Mouse (Mus musculus) stomach, embryonic 16.5 days (tissue): ENCODE measurements around the gene B3galt1. TPM values are rescaled to one million over a fixed set of nuclear protein-coding genes. Genes with fewer than 3 reads are reported as not detected.

Experiments used
- ATAC-seq: fragments of 200-750 bp; cut with Nextera tagmentation; 2 replicates; pipeline ENCODE4 v1.8.0; 2017; ENCODE audit warnings: moderate number of reproducible peaks, moderate TSS enrichment; ENCODE audit not compliant: insufficient read depth, low FRiP score
- H3K27ac ChIP-seq: fragments of 300-500 bp; sonication (generic); 2 replicates; pipeline ENCODE4 v1.5.1; 2014; ENCODE audit warnings: low read length
- H3K27me3 ChIP-seq: fragments of 300-500 bp; sonication (generic); 2 replicates; pipeline ENCODE4 v1.6.1; 2014; ENCODE audit warnings: low read length, control low read depth, mixed read lengths; ENCODE audit not compliant: control insufficient read depth, insufficient read depth
- H3K36me3 ChIP-seq: fragments of 300-500 bp; sonication (generic); 2 replicates; pipeline ENCODE4 v1.6.1; 2014; ENCODE audit warnings: low read length; ENCODE audit not compliant: control insufficient read depth, insufficient read depth
- H3K4me1 ChIP-seq: fragments of 300-500 bp; sonication (generic); 2 replicates; pipeline ENCODE4 v1.6.1; 2014; ENCODE audit warnings: low read length, control low read depth, mixed read lengths; ENCODE audit not compliant: control insufficient read depth, insufficient read depth
- H3K4me2 ChIP-seq: fragments of 300-500 bp; sonication (generic); 2 replicates; pipeline ENCODE4 v1.6.1; 2014; ENCODE audit warnings: low read depth, low read length, mixed read lengths
- H3K4me3 ChIP-seq: fragments of 300-500 bp; sonication (generic); replicated peaks from 2 replicates; pipeline ENCODE4 v1.5.1; 2014; ENCODE audit warnings: mild to moderate bottlenecking, low read length
- H3K9ac ChIP-seq: fragments of 300-500 bp; sonication (generic); 2 replicates; pipeline ENCODE4 v1.6.1; 2014; ENCODE audit warnings: low read length
- H3K9me3 ChIP-seq: fragments of 300-500 bp; sonication (generic); replicated peaks from 2 replicates; pipeline ENCODE4 v1.6.1; 2016; ENCODE audit warnings: low read length, control low read depth; ENCODE audit not compliant: control insufficient read depth
- WGBS: fragments of 180-500 bp; shearing (Covaris S2); extraction: QIAGEN DNeasy Blood & Tissue Kit; methylation state at CpG from one replicate; pipeline ENCODE4 v1.1.7; 2014; 5-methylcytosine and 5-hydroxymethylcytosine counted together
- polyA plus RNA-seq: library from polyadenylated mRNA; unstranded; fragments of >200 nt; fragmentation: Nextera tagmentation; extraction: Ambion mirVana; gene quantifications from 2 replicates; pipeline ENCODE4 v1.2.1, GENCODE M21; 2015

The B3galt1 gene
- polyA plus RNA-seq, 1 experiment from 2014 or later, result 3.9 TPM

DNA sequence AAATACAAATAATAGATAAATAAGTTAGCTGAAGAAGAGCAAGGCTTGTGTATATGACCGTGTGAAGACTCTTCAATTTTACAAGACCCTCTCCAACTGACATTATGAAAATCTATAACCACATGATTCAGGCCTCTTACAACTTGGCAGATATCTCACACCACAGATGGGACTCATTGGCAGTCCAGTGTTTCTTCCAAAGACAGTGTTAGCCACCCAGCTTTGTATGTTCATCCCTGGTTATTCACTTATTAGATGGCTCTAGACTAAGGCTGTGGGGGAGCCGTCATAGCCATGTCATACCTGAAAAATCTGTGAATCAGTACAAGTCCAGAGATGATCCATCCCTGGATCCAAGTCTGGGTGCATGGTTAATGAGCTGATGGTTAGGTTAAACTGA lies 463.1 kb downstream of the B3galt1 start:
- no peak for ATAC-seq
- 94% methylated on average over 2 of the region's 2 CpGs for WGBS
- Histone ChIP-seq H3K4me1 (no peaks in the 10 kb centered on the region), H3K9me3 (no peaks in the 10 kb centered on the region), H3K9ac (no peak overlapping the region), H3K27me3 (no peaks in the 10 kb centered on the region), H3K36me3 (no peaks in the 10 kb centered on the region), H3K4me3 (no peak overlapping the region), H3K27ac (no peak overlapping the region), H3K4me2 (no peak overlapping the region)

GRCm38 (mm10) chr2:68034711-68035110 lies 469.0 kb downstream of the B3galt1 start:
- Histone ChIP-seq H3K4me2 (no peak overlapping the region), H3K27ac (no peak overlapping the region), H3K4me3 (no peak overlapping the region), H3K9ac (no peak overlapping the region), H3K36me3 (no peaks in the 10 kb centered on the region), H3K4me1 (no peaks in the 10 kb centered on the region), H3K9me3 (no peaks in the 10 kb centered on the region), H3K27me3 (no peaks in the 10 kb centered on the region)
- no peak for ATAC-seq
- WGBS, result 87% methylated on average over 3 of the region's 3 CpGs

- no peak overlapping the region for H3K27ac ChIP-seq
- H3K4me2 ChIP-seq, result no peak overlapping the region
- H3K27me3 ChIP-seq, result no peaks in the 10 kb centered on the region
- no peak overlapping the region for H3K4me3 ChIP-seq
- H3K9ac ChIP-seq, result no peak overlapping the region
- no peaks in the 10 kb centered on the region for H3K36me3 ChIP-seq
- no peaks in the 10 kb centered on the region for H3K9me3 ChIP-seq
- ATAC-seq, result no peak
- whole genome bisulfite sequencing, result 81% methylated on average over 5 of the region's 5 CpGs
- no peaks in the 10 kb centered on the region for H3K4me1 ChIP-seq
Observed at GRCm38 (mm10) chr2:68040752-68041151, 475.1 kb downstream of the B3galt1 start.

- peak overlapping the region; percentile 84 for H3K27ac ChIP-seq
- ATAC-seq, result peak; percentile 85
- no peaks in the 10 kb centered on the region for H3K9me3 ChIP-seq
- no peaks in the 10 kb centered on the region for H3K27me3 ChIP-seq
- WGBS, result 58% methylated on average over 6 of the region's 6 CpGs
- H3K4me1 ChIP-seq, result no peaks in the 10 kb centered on the region
- H3K36me3 ChIP-seq, result no peaks in the 10 kb centered on the region
- no peak overlapping the region; the same call in 1 of the 2 replicates for H3K4me2 ChIP-seq
- no peak overlapping the region for H3K4me3 ChIP-seq
- H3K9ac ChIP-seq, result no peak overlapping the region
Observed at GRCm38 (mm10) chr2:68052481-68052880, 486.8 kb downstream of the B3galt1 start.

DNA sequence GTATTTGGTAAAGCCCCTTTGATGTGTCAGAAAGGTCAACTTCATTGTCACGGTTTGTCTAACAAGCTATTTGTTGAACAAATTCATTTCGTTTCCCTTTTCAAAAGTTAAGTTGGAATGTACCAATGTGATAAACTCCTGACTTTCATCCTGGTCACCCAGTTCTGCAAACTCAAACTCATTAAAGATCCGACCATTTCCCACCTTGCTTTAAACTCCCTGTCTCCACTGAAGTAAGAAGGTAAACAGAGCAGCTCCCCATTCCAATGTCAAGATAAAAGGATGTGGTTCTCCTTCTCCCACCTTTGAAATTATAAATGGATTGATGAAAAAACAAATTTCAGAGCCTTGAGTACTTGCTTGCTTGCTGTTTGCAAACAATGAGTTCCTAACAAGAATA lies 487.6 kb downstream of the B3galt1 start:
- WGBS, result 52% methylated on average over 3 of the region's 3 CpGs

GRCm38 (mm10) chr2:68061341-68061740 lies 495.7 kb downstream of the B3galt1 start:
- Histone ChIP-seq H3K9me3 (no peaks in the 10 kb centered on the region), H3K4me3 (no peak overlapping the region), H3K4me1 (no peaks in the 10 kb centered on the region), H3K9ac (no peak overlapping the region), H3K4me2 (no peak overlapping the region), H3K36me3 (no peaks in the 10 kb centered on the region), H3K27ac (no peak overlapping the region), H3K27me3 (no peaks in the 10 kb centered on the region)
- ATAC-seq, result no peak
- WGBS, result 76% methylated on average over 4 of the region's 4 CpGs

More for the DNA sequence above, 487.6 kb downstream of the B3galt1 start:
- Histone ChIP-seq H3K27me3 (no peaks in the 10 kb centered on the region), H3K4me1 (no peaks in the 10 kb centered on the region), H3K9me3 (no peaks in the 10 kb centered on the region), H3K4me2 (no peak overlapping the region), H3K4me3 (no peak overlapping the region), H3K27ac (peak overlapping the region; percentile 46), H3K9ac (no peak overlapping the region), H3K36me3 (no peaks in the 10 kb centered on the region)
- peak; percentile 56 for ATAC-seq

DNA sequence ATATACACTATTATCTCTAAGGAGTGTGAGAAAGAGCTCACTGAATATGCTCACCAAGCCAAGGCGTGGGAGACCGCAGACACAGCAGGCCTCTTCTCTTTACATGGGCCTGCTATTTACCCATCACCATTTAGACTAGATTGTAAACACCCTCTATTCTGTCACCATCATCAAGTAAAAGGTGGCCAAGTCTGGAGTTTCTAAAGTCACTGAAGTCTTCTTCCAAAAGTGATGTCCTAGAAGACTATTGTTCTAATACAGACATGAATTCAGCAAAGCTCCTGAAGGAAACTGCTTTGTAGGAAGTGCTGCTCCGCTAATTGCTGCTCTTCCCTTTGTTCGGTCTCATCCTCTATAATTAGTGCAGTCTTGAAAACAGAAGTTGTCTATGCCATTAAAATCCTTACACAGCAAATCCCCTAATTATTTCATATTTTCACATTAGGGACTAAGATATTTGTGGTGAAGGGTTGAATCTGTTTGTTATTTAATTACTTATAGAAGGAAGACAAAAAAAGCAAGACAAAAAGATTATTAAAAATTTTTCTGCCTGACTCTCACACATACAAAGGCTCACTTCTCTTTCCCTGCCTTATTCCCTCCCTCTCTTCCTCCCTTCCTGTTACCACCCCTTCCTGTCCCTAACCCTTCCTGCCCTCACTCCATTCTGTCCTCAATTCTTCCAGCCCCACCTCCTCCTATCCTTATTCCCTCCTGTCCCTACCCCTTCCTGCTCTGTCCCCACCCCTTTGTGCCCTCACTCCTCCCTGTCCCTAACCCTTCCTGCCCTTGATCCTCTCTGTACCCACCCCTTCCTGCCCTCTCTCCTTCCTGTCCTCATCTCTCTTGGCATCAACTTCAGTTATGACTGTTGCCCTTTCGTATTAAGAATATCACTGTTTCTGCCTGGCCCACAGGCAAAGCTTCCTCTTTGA lies 514.0 kb downstream of the B3galt1 start:
- no peak overlapping the region for H3K4me3 ChIP-seq
- no peaks in the 10 kb centered on the region for H3K27me3 ChIP-seq
- H3K4me1 ChIP-seq, result no peaks in the 10 kb centered on the region
- WGBS, result 80% methylated on average over 5 of the region's 5 CpGs
- peak; percentile 21; the same call in 1 of the 2 replicates for ATAC-seq
- H3K36me3 ChIP-seq, result no peaks in the 10 kb centered on the region
- no peak overlapping the region for H3K27ac ChIP-seq
- H3K9me3 ChIP-seq, result no peaks in the 10 kb centered on the region
- H3K4me2 ChIP-seq, result no peak overlapping the region
- H3K9ac ChIP-seq, result no peak overlapping the region

DNA sequence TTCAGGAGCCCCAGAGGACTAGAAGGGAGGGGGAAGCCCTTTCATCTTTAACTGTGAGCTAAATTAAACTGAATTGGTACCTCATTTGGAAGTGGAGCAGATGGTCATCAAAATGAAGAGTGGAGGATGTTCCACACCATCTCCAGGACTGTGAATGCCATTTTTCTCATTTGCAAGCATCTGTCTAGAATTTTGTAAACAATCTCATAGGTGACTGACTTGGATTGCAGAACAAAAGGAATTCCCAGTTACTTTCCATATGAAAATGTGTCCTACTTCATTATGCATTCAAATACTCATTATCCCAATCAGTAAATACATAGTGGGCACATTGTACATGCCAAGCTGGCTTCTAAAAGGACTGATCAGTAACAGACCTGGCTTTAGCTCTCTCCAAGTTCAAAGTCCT lies 515.2 kb downstream of the B3galt1 start:
- Histone ChIP-seq H3K9ac (no peak overlapping the region), H3K4me2 (no peak overlapping the region), H3K27me3 (no peaks in the 10 kb centered on the region), H3K36me3 (no peaks in the 10 kb centered on the region), H3K9me3 (no peaks in the 10 kb centered on the region), H3K4me3 (no peak overlapping the region), H3K27ac (no peak overlapping the region), H3K4me1 (no peaks in the 10 kb centered on the region)
- ATAC-seq, result no peak

GRCm38 (mm10) chr2:68084483-68084882 lies 518.8 kb downstream of the B3galt1 start:
- Histone ChIP-seq H3K9me3 (no peaks in the 10 kb centered on the region), H3K9ac (no peak overlapping the region), H3K36me3 (no peaks in the 10 kb centered on the region), H3K27me3 (no peaks in the 10 kb centered on the region), H3K27ac (no peak overlapping the region), H3K4me1 (no peaks in the 10 kb centered on the region), H3K4me3 (no peak overlapping the region), H3K4me2 (no peak overlapping the region)
- WGBS, result 50% methylated on average over 1 of the region's 1 CpGs
- no peak for ATAC-seq
